Mouse (Mus musculus): ENCODE measurements at regions not wholly inside any gene's neighbourhood (a gene's known extent, or its start where the extent isn't known, plus 50 kb on each side); places are given as distances from the start of the nearest gene placed in this dataset.

GRCm38 (mm10) chr2:109487591-109487990, 186.9 kb upstream of the Bdnf start:
- H3K4me2 ChIP-seq (ENCODE audit: low read depth, low read length), result no peak overlapping the region
- no peaks in the 10 kb centered on the region for H3K36me3 ChIP-seq (ENCODE audit: control insufficient read depth, insufficient read depth)
- WGBS (ENCODE audit: insufficient replicate concordance), result 54% methylated on average over 1 of the region's 1 CpGs
- H3K27ac ChIP-seq (ENCODE audit: low read length), result no peak overlapping the region
- H3K9ac ChIP-seq (ENCODE audit: low read depth, low read length), result no peak overlapping the region
- H3K4me3 ChIP-seq (ENCODE audit: low read depth, low read length), result no peak overlapping the region
- H3K27me3 ChIP-seq (ENCODE audit: control insufficient read depth, insufficient read depth, low read depth, low read length), result no peaks in the 10 kb centered on the region
- peak; percentile 30; the same call in 1 of the 2 replicates for ATAC-seq (ENCODE audit: low read depth)
- no peaks in the 10 kb centered on the region for H3K9me3 ChIP-seq (replicated peaks; ENCODE audit: control insufficient read depth, low read length)
- H3K4me1 ChIP-seq (ENCODE audit: control insufficient read depth, low read depth, low read length), result no peaks in the 10 kb centered on the region

GRCm38 (mm10) chr2:109502186-109502585, 172.3 kb upstream of the Bdnf start:
- no peak overlapping the region for H3K27ac ChIP-seq (ENCODE audit: low read length)
- no peaks in the 10 kb centered on the region for H3K9me3 ChIP-seq (replicated peaks; ENCODE audit: control insufficient read depth, low read length)
- no peaks in the 10 kb centered on the region for H3K27me3 ChIP-seq (ENCODE audit: control insufficient read depth, insufficient read depth, low read depth, low read length)
- H3K4me3 ChIP-seq (ENCODE audit: low read depth, low read length), result no peak overlapping the region
- ATAC-seq (ENCODE audit: low read depth), result no peak
- no peaks in the 10 kb centered on the region for H3K36me3 ChIP-seq (ENCODE audit: control insufficient read depth, insufficient read depth)
- WGBS (ENCODE audit: insufficient replicate concordance), result 48% methylated on average over 5 of the region's 5 CpGs
- no peak overlapping the region for H3K9ac ChIP-seq (ENCODE audit: low read depth, low read length)
- H3K4me1 ChIP-seq (ENCODE audit: control insufficient read depth, low read depth, low read length), result no peaks in the 10 kb centered on the region
- H3K4me2 ChIP-seq (ENCODE audit: low read depth, low read length), result no peak overlapping the region

- H3K36me3 ChIP-seq (ENCODE audit: control insufficient read depth, insufficient read depth), result no peaks in the 10 kb centered on the region
- ATAC-seq (ENCODE audit: low read depth), result no peak
- no peaks in the 10 kb centered on the region for H3K27me3 ChIP-seq (ENCODE audit: control insufficient read depth, insufficient read depth, low read depth, low read length)
- H3K4me3 ChIP-seq (ENCODE audit: low read depth, low read length), result no peak overlapping the region
- no peaks in the 10 kb centered on the region for H3K4me1 ChIP-seq (ENCODE audit: control insufficient read depth, low read depth, low read length)
- 59% methylated on average over 6 of the region's 6 CpGs for WGBS (ENCODE audit: insufficient replicate concordance)
- H3K4me2 ChIP-seq (ENCODE audit: low read depth, low read length), result no peak overlapping the region
- H3K9ac ChIP-seq (ENCODE audit: low read depth, low read length), result no peak overlapping the region
- H3K27ac ChIP-seq (ENCODE audit: low read length), result no peak overlapping the region
- H3K9me3 ChIP-seq (replicated peaks; ENCODE audit: control insufficient read depth, low read length), result no peaks in the 10 kb centered on the region
Measured at GRCm38 (mm10) chr2:109504906-109505305, 169.6 kb upstream of the Bdnf start.

- ATAC-seq (ENCODE audit: low read depth), result no peak
- no peaks in the 10 kb centered on the region for H3K36me3 ChIP-seq (ENCODE audit: control insufficient read depth, insufficient read depth)
- H3K9ac ChIP-seq (ENCODE audit: low read depth, low read length), result no peak overlapping the region
- H3K4me3 ChIP-seq (ENCODE audit: low read depth, low read length), result no peak overlapping the region
- whole genome bisulfite sequencing (ENCODE audit: insufficient replicate concordance), result 41% methylated on average over 8 of the region's 8 CpGs
- no peaks in the 10 kb centered on the region for H3K27me3 ChIP-seq (ENCODE audit: control insufficient read depth, insufficient read depth, low read depth, low read length)
- no peak overlapping the region for H3K27ac ChIP-seq (ENCODE audit: low read length)
- no peaks in the 10 kb centered on the region for H3K4me1 ChIP-seq (ENCODE audit: control insufficient read depth, low read depth, low read length)
- no peaks in the 10 kb centered on the region for H3K9me3 ChIP-seq (replicated peaks; ENCODE audit: control insufficient read depth, low read length)
- H3K4me2 ChIP-seq (ENCODE audit: low read depth, low read length), result no peak overlapping the region
Measured at GRCm38 (mm10) chr2:109510070-109510979, 164.2 kb upstream of the Bdnf start.

GRCm38 (mm10) chr2:109511142-109511541, 163.4 kb upstream of the Bdnf start:
- Histone ChIP-seq H3K36me3 (ENCODE audit: control insufficient read depth, insufficient read depth) (no peaks in the 10 kb centered on the region), H3K27ac (ENCODE audit: low read length) (no peak overlapping the region), H3K9me3 (replicated peaks; ENCODE audit: control insufficient read depth, low read length) (no peaks in the 10 kb centered on the region), H3K4me3 (ENCODE audit: low read depth, low read length) (no peak overlapping the region), H3K9ac (ENCODE audit: low read depth, low read length) (no peak overlapping the region), H3K4me1 (ENCODE audit: control insufficient read depth, low read depth, low read length) (no peaks in the 10 kb centered on the region), H3K27me3 (ENCODE audit: control insufficient read depth, insufficient read depth, low read depth, low read length) (no peaks in the 10 kb centered on the region), H3K4me2 (ENCODE audit: low read depth, low read length) (no peak overlapping the region)
- ATAC-seq (ENCODE audit: low read depth), result no peak
- 68% methylated on average over 4 of the region's 4 CpGs for WGBS (ENCODE audit: insufficient replicate concordance)

- H3K4me2 ChIP-seq (ENCODE audit: low read depth, low read length), result no peak overlapping the region
- H3K27ac ChIP-seq (ENCODE audit: low read length), result no peak overlapping the region
- no peaks in the 10 kb centered on the region for H3K36me3 ChIP-seq (ENCODE audit: control insufficient read depth, insufficient read depth)
- WGBS (ENCODE audit: insufficient replicate concordance), result 54% methylated on average over 4 of the region's 4 CpGs
- no peaks in the 10 kb centered on the region for H3K27me3 ChIP-seq (ENCODE audit: control insufficient read depth, insufficient read depth, low read depth, low read length)
- no peaks in the 10 kb centered on the region for H3K4me1 ChIP-seq (ENCODE audit: control insufficient read depth, low read depth, low read length)
- ATAC-seq (ENCODE audit: low read depth), result no peak
- no peaks in the 10 kb centered on the region for H3K9me3 ChIP-seq (replicated peaks; ENCODE audit: control insufficient read depth, low read length)
- no peak overlapping the region for H3K9ac ChIP-seq (ENCODE audit: low read depth, low read length)
- no peak overlapping the region for H3K4me3 ChIP-seq (ENCODE audit: low read depth, low read length)
Measured at GRCm38 (mm10) chr2:109519261-109519660, 155.2 kb upstream of the Bdnf start.

- Histone ChIP-seq H3K4me3 (ENCODE audit: low read depth, low read length) (no peak overlapping the region), H3K27ac (ENCODE audit: low read length) (no peak overlapping the region), H3K27me3 (ENCODE audit: control insufficient read depth, insufficient read depth, low read depth, low read length) (no peaks in the 10 kb centered on the region), H3K4me2 (ENCODE audit: low read depth, low read length) (no peak overlapping the region), H3K9me3 (replicated peaks; ENCODE audit: control insufficient read depth, low read length) (no peaks in the 10 kb centered on the region), H3K36me3 (ENCODE audit: control insufficient read depth, insufficient read depth) (no peaks in the 10 kb centered on the region), H3K4me1 (ENCODE audit: control insufficient read depth, low read depth, low read length) (no peaks in the 10 kb centered on the region), H3K9ac (ENCODE audit: low read depth, low read length) (no peak overlapping the region)
- no peak for ATAC-seq (ENCODE audit: low read depth)
- WGBS (ENCODE audit: insufficient replicate concordance), result 60% methylated on average over 3 of the region's 3 CpGs
Measured at GRCm38 (mm10) chr2:109520471-109520870, 154.0 kb upstream of the Bdnf start.

GRCm38 (mm10) chr2:109539519-109539918, 135.0 kb upstream of the Bdnf start:
- H3K27ac ChIP-seq (ENCODE audit: low read length), result no peak overlapping the region
- no peaks in the 10 kb centered on the region for H3K36me3 ChIP-seq (ENCODE audit: control insufficient read depth, insufficient read depth)
- H3K4me2 ChIP-seq (ENCODE audit: low read depth, low read length), result no peak overlapping the region
- H3K27me3 ChIP-seq (ENCODE audit: control insufficient read depth, insufficient read depth, low read depth, low read length), result no peaks in the 10 kb centered on the region
- WGBS (ENCODE audit: insufficient replicate concordance), result 48% methylated on average over 1 of the region's 1 CpGs
- no peak for ATAC-seq (ENCODE audit: low read depth)
- H3K4me3 ChIP-seq (ENCODE audit: low read depth, low read length), result no peak overlapping the region
- H3K9ac ChIP-seq (ENCODE audit: low read depth, low read length), result no peak overlapping the region
- H3K4me1 ChIP-seq (ENCODE audit: control insufficient read depth, low read depth, low read length), result no peaks in the 10 kb centered on the region
- H3K9me3 ChIP-seq (replicated peaks; ENCODE audit: control insufficient read depth, low read length), result no peaks in the 10 kb centered on the region

GRCm38 (mm10) chr2:109546486-109547115, 127.9 kb upstream of the Bdnf start:
- Histone ChIP-seq H3K36me3 (ENCODE audit: control insufficient read depth, insufficient read depth) (no peaks in the 10 kb centered on the region), H3K9me3 (replicated peaks; ENCODE audit: control insufficient read depth, low read length) (no peaks in the 10 kb centered on the region), H3K27me3 (ENCODE audit: control insufficient read depth, insufficient read depth, low read depth, low read length) (no peaks in the 10 kb centered on the region), H3K4me2 (ENCODE audit: low read depth, low read length) (no peak overlapping the region), H3K4me3 (ENCODE audit: low read depth, low read length) (no peak overlapping the region), H3K4me1 (ENCODE audit: control insufficient read depth, low read depth, low read length) (no peaks in the 10 kb centered on the region), H3K27ac (ENCODE audit: low read length) (no peak overlapping the region), H3K9ac (ENCODE audit: low read depth, low read length) (no peak overlapping the region)
- 62% methylated on average over 7 of the region's 7 CpGs for WGBS (ENCODE audit: insufficient replicate concordance)
- ATAC-seq (ENCODE audit: low read depth), result no peak

All from liver, embryonic 16.5 days (tissue).